Mouse (Mus musculus) lung, postnatal 36 days (tissue): ENCODE measurements around the gene Iqcj.
"Not testable (repeated sequence)": the region's sequence is repeated elsewhere in the genome, so short reads cannot be mapped to it uniquely, and the experiment has no call there.

Experiments used
- DNase-seq: peaks from one replicate; pipeline ENCODE4 v3.0.0; 2022; ENCODE audit warnings: mixed read lengths

The Iqcj gene

DNA sequence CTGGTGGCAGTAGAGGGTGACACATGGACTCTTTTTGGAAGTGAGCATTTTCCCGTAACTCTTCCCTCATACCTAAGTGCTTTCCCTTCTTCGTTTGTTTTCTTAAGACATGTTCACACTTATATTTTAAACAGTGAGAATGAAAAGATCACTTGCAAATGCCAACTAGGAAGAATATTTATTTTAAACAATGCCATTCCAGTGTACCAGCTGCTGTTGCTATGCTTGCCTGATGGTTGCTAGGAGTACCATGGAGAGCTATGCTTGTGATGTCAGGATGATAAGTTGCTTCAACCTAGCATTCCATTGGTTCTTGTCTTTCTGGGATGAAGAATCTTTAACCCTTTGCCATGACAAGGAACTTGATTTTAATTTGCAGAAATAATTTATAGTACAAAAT is 193.0 kb downstream of the Iqcj start:
- DNase-seq = no peak

DNA sequence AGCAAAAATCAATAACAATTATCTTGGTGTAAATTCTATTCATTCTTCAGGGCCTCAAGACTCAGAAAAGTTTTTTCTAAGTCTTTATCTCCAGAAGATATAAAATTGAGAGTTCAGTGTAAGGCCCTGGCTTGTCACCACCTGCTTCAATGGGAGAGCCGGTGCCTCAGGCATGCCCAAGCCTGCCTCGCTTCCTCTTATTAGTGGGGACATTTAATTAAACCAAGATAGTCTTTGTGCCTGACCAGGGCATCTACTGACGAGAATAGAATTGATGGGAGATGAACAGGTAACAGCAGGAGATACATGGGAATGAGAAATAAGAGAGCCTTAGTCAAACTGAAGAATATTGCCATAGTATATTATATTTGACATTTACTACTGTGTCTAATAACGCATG is 200.1 kb downstream of the Iqcj start:
- no peak for DNase-seq

GRCm38 (mm10) chr3:68096724-68097431 is 204.9 kb downstream of the Iqcj start:
- no peak for DNase-seq

- DNase-seq = not testable (repeated sequence)
Observed at GRCm38 (mm10) chr3:68099561-68099960, 207.5 kb downstream of the Iqcj start.

DNA sequence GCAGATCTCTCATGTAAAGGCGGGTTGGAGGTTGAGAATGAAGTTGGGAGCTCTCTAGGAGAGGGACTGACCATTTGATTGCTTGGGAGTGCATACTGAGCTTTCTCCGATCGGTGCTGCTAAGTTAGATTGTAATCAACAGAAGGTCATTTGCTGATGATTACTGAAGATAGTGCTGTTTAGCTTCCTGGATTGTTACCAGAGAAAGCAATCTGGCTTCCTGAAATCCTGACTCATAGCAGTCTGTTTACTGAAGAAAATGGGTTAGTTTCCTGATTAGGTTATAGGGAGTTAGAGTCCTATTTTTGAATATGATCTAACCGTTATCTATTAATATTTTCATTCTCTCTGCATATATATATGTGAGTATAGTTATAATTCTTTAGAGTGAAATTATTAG is 209.3 kb downstream of the Iqcj start:
- DNase-seq = no peak

GRCm38 (mm10) chr3:68105081-68105685 is 213.2 kb downstream of the Iqcj start:
- no peak for DNase-seq
